ENCODE assay signal across 10 mouse cellular contexts in genomic region chr5:112215801-112216251, GRCm38 (mm10). TPM values are rescaled to one million over a fixed set of nuclear protein-coding genes. Genes with fewer than 3 reads are reported as not detected.
DNase-seq lines count a peak whose midpoint lies in the region; ATAC-seq and TF ChIP-seq lines count a peak whose summit lies in the region.
"Had no signal": no experiment of that assay in that cellular context is flagged by ENCODE, and none has a peak within 500 bp of the region (broad histone marks: within the 10 kb centered on the region; RNA-seq: fewer than 3 reads in every experiment).

No protein-coding gene starts in this region.

- H3K36me3 ChIP-seq in heart, embryonic 11.5 days (ENCODE audit: control insufficient read depth, insufficient read depth, low read length): no peaks in the 10 kb centered on the region
- H3K36me3 ChIP-seq in E14TG2a.4 (ENCODE audit: insufficient read depth, low read length): no peaks in the 10 kb centered on the region
- peaks cover 25% of the 10 kb centered on the region for H3K36me3 ChIP-seq in forebrain, embryonic 15.5 days
- no peaks in the 10 kb centered on the region; the same call in 1 of the 2 replicates for H3K36me3 ChIP-seq in limb, embryonic 13.5 days

- intact Hi-C loops in heart, postnatal 36 days (cut with DNase I): no loop called here

- ATAC-seq in heart, embryonic 11.5 days (replicated peaks; ENCODE audit: insufficient number of reproducible peaks, low FRiP score, low TSS enrichment): no peak
- 0 out of 2 replicates have a peak, but pooled peaks have one; percentile 1 for ATAC-seq in forebrain, embryonic 15.5 days (replicated peaks)
- ATAC-seq in limb, embryonic 13.5 days (ENCODE audit: low FRiP score, low read depth): no peak

- no peak overlapping the region for H3K27ac ChIP-seq in heart, embryonic 11.5 days (ENCODE audit: low read depth, low read length)
- H3K27ac ChIP-seq in forebrain, embryonic 15.5 days (replicated peaks): peak overlapping the region; percentile 72
- peak overlapping the region; percentile 39; the same call in 1 of the 2 replicates for H3K27ac ChIP-seq in limb, embryonic 13.5 days

- 39% methylated on average over 9 of the region's 9 CpGs for WGBS in heart, embryonic 11.5 days (ENCODE audit: insufficient replicate concordance)
- WGBS in forebrain, embryonic 15.5 days: 19% methylated on average over 9 of the region's 9 CpGs
- 44% methylated on average over 9 of the region's 9 CpGs for WGBS in limb, embryonic 13.5 days

- peaks cover 31% of the 10 kb centered on the region for H3K27me3 ChIP-seq in heart, embryonic 11.5 days (ENCODE audit: control insufficient read depth, insufficient read depth, low read length)
- H3K27me3 ChIP-seq in E14TG2a.4 (ENCODE audit: insufficient read depth, low read length): peaks cover 21% of the 10 kb centered on the region; the same call in 1 of the 2 replicates
- H3K27me3 ChIP-seq in forebrain, embryonic 15.5 days: no peaks in the 10 kb centered on the region
- peaks cover 18% of the 10 kb centered on the region for H3K27me3 ChIP-seq in limb, embryonic 13.5 days

- H3K4me1 ChIP-seq in heart, embryonic 11.5 days (ENCODE audit: control insufficient read depth, insufficient read depth, low read length): peaks cover 8% of the 10 kb centered on the region; the same call in 1 of the 2 replicates
- H3K4me1 ChIP-seq in E14TG2a.4 (replicated peaks; ENCODE audit: low read depth, low read length): peaks cover 88% of the 10 kb centered on the region
- peaks cover 55% of the 10 kb centered on the region for H3K4me1 ChIP-seq in forebrain, embryonic 15.5 days
- H3K4me1 ChIP-seq in limb, embryonic 13.5 days: peaks cover 35% of the 10 kb centered on the region

- H3K9ac ChIP-seq in heart, embryonic 11.5 days (ENCODE audit: low read depth, low read length): no peak overlapping the region
- H3K9ac ChIP-seq in forebrain, embryonic 15.5 days (replicated peaks): 0 out of 2 replicates have a peak overlapping the region, but pooled peaks have one; percentile 4
- H3K9ac ChIP-seq in limb, embryonic 13.5 days: peak overlapping the region; percentile 50; the same call in 1 of the 2 replicates

- peak overlapping the region; percentile 40 for H3K4me2 ChIP-seq in heart, embryonic 11.5 days
- peak overlapping the region; percentile 10; the same call in 1 of the 2 replicates for H3K4me2 ChIP-seq in forebrain, embryonic 15.5 days (replicated peaks)
- peak overlapping the region; percentile 48 for H3K4me2 ChIP-seq in limb, embryonic 13.5 days (replicated peaks)

- H3K9me3 ChIP-seq in heart, embryonic 11.5 days (replicated peaks; ENCODE audit: control insufficient read depth, low read length): no peaks in the 10 kb centered on the region
- peaks cover 7% of the 10 kb centered on the region; the same call in 1 of the 2 replicates for H3K9me3 ChIP-seq in E14TG2a.4 (ENCODE audit: low read length)
- H3K9me3 ChIP-seq in forebrain, embryonic 15.5 days: no peaks in the 10 kb centered on the region
- no peaks in the 10 kb centered on the region for H3K9me3 ChIP-seq in limb, embryonic 13.5 days

- DNase-seq in heart, postnatal 36 days: no peak
- no peak for DNase-seq in natural killer cell, adult 2 months (ENCODE audit: low spot score in 2 of 2)
- no peak for DNase-seq in thymus, postnatal 10 days (ENCODE audit: low spot score in 2 of 2)
- DNase-seq in urinary bladder, adult 18-20 months (ENCODE audit: low spot score in 2 of 2): no peak
- DNase-seq: cerebellum, adult 11-12 months had no signal

- no peak for TF ChIP-seq CTCF in E14TG2a.4 (conservative IDR thresholded peaks at IDR 0.05; ENCODE audit: low read length)

- no peak overlapping the region for H3K4me3 ChIP-seq in heart, embryonic 11.5 days (ENCODE audit: low read depth, low read length)
- H3K4me3 ChIP-seq in E14TG2a.4 (replicated peaks; ENCODE audit: low read length): peak overlapping the region; percentile 67
- no peak overlapping the region for H3K4me3 ChIP-seq in forebrain, embryonic 15.5 days
- H3K4me3 ChIP-seq in limb, embryonic 13.5 days: peak overlapping the region; percentile 16; the same call in 1 of the 2 replicates

RNA-seq across cellular contexts. Expression of gene Cryba4, which starts 36.5 kb away (rescaled TPM):
- polyA plus RNA-seq in heart, embryonic 11.5 days (2014; fragmentation: Nextera tagmentation; extraction: Ambion mirVana): 0.66 TPM in 1 of 2 replicates, not detected in the other
- total RNA-seq in heart, postnatal 36 days (2021): 1 to 10 TPM; 6.0 to 9.8 TPM
- polyA plus RNA-seq in forebrain, embryonic 15.5 days (2015; fragmentation: Nextera tagmentation; extraction: Ambion mirVana): 1.6 and 1.8 TPM in 2 replicates
- polyA plus RNA-seq in limb, embryonic 13.5 days (2015; fragmentation: Nextera tagmentation; extraction: Ambion mirVana): 0.98 and 1.1 TPM in 2 replicates
- total RNA-seq: CH12.LX had no signal

RNA-seq across cellular contexts. Expression of gene Crybb1, which starts 39.8 kb away (rescaled TPM):
- polyA plus RNA-seq in heart, embryonic 11.5 days (2014; fragmentation: Nextera tagmentation; extraction: Ambion mirVana): not detected in 2 replicates
- total RNA-seq in heart, postnatal 36 days (2021): 1 to 10 TPM in 1 of 2 experiments, under 1 TPM in 1; 0.80 to 3.4 TPM
- polyA plus RNA-seq in forebrain, embryonic 15.5 days (2015; fragmentation: Nextera tagmentation; extraction: Ambion mirVana): 5.4 and 5.5 TPM in 2 replicates
- polyA plus RNA-seq in limb, embryonic 13.5 days (2015; fragmentation: Nextera tagmentation; extraction: Ambion mirVana): 0.96 and 1.5 TPM in 2 replicates
- total RNA-seq: CH12.LX had no signal

Comparison
In these comparisons a context has a peak if more than half of its experiments do, and no peak if none do; other contexts are left out.
1. H3K4me3 ChIP-seq: peak in E14TG2a.4 (single experiment) and limb, embryonic 13.5 days (single experiment); none in heart, embryonic 11.5 days (single experiment) and forebrain, embryonic 15.5 days (single experiment).
2. Peak in every context shown above with its lines, with median percentiles within 50 percentile points of each other: H3K4me2 ChIP-seq.